Comparison of ENCODE assay signal across 21 mouse cellular contexts in the genomic region with DNA sequence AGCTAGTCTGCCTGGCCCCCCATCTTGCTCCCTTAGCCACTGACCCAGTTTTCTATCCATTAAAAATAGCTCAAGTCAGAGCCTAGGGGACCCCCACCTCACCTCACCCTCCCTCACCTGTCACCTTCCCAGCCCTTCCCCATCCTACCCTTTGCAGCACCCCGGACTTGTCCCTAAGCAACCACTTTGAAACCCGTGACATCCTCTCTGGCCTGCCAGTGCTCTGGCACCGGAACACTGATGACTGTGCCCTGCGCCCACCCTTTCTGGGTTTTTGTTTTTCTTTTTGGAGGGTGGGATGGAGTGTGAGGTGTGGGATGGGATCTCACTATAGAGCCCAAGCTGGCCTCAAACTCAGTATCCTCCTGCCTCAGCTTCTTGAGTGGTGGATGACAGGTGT. TPM values are rescaled to one million over a fixed set of nuclear protein-coding genes. Genes with fewer than 3 reads are reported as not detected.
"Had no signal": no experiment of that assay in that cellular context is flagged by ENCODE, and none has a peak within 500 bp of the region (broad histone marks: within the 10 kb centered on the region; RNA-seq: fewer than 3 reads in every experiment).

No protein-coding gene starts in this region.

- H3K4me3 ChIP-seq: left cerebral cortex, adult 2 months; liver, embryonic 13.5 days; midbrain, embryonic 13.5 days; myocyte; neural tube, embryonic 13.5 days; stomach, embryonic 15.5 days had no signal

- H3K36me3 ChIP-seq: liver, embryonic 13.5 days; stomach, embryonic 15.5 days had no signal

- H3K9me3 ChIP-seq: liver, embryonic 13.5 days; midbrain, embryonic 13.5 days; neural tube, embryonic 13.5 days; stomach, embryonic 15.5 days had no signal

- H3K4me1 ChIP-seq: liver, embryonic 13.5 days had no signal

- H3K27ac ChIP-seq: left cerebral cortex, adult 2 months; liver, embryonic 13.5 days; midbrain, embryonic 13.5 days; neural tube, embryonic 13.5 days; stomach, embryonic 15.5 days had no signal

- DNase-seq: kidney, adult 9 months; kidney, postnatal 14 days; kidney, postnatal 4 days; layer of hippocampus, adult 9-11 months; liver, embryonic 13.5 days; lung, adult 2 months; lung, postnatal 14 days; lung, postnatal 4 days; retina, postnatal 1 day; right cerebral cortex, postnatal 25 days; spleen, adult 18-20 months; thymus, postnatal 25 days had no signal

RNA-seq across cellular contexts. Expression of a gene that starts 7.2 kb away (rescaled TPM):
- polyA plus RNA-seq: thymus, postnatal 0 days had no signal

RNA-seq across cellular contexts. Expression of a gene that starts 25.5 kb away (rescaled TPM):
- total RNA-seq: layer of hippocampus, adult 18-20 months; layer of hippocampus, postnatal 25 days; left cerebral cortex, postnatal 36 days had no signal
- polyA plus RNA-seq: myocyte had no signal
